ENCODE assay signal across 23 mouse cellular contexts in the genomic region with DNA sequence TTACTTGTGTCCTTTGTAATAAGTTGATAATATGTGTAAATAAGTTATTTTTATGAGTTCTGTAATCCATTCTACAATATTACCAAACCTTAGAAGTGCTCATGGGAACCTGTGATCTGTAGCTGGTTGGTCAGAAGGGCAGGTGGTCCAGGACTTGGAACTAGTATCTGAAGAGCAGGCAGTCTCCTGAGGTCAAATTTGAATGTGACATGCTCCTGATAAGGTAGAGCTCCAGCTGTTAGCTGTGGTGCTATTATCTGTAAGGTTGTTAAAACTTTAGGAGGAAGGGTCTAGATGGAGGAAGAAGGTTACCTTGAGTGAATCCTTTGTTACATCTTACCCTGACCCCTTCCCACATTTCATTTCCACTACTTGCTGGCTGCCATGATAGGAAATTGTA. TPM values are rescaled to one million over a fixed set of nuclear protein-coding genes. Genes with fewer than 3 reads are reported as not detected.
DNase-seq lines count a peak whose midpoint lies in the region; ATAC-seq and TF ChIP-seq lines count a peak whose summit lies in the region.
"Had no signal": no experiment of that assay in that cellular context is flagged by ENCODE, and none has a peak within 500 bp of the region (broad histone marks: within the 10 kb centered on the region; RNA-seq: fewer than 3 reads in every experiment).

No protein-coding gene starts in this region.

- DNase-seq in liver, embryonic 11.5 days (ENCODE audit: low spot score): no peak
- DNase-seq in liver, postnatal 0 days: no peak
- DNase-seq in liver, embryonic 14.5 days (ENCODE audit: low read depth in 3 of 3, low spot score in 3 of 3): no peak
- no peak for DNase-seq in embryo, embryonic 9.5 days (ENCODE audit: extremely low spot score)
- no peak for DNase-seq in hindbrain, embryonic 14.5 days (ENCODE audit: low spot score)
- DNase-seq: adrenal gland, postnatal 10 days; adrenal gland, postnatal 36 days; cerebellum, adult 11 months; cerebellum, adult 2 months; cerebellum, postnatal 14 days; forebrain, postnatal 0 days; gastrocnemius, adult 2 months; gastrocnemius, postnatal 14 days; heart, adult 18-20 months; heart, postnatal 14 days; heart, postnatal 4 days had no signal

- H3K36me3 ChIP-seq in liver, embryonic 11.5 days (ENCODE audit: control insufficient read depth, insufficient read depth, low read length): no peaks in the 10 kb centered on the region
- no peaks in the 10 kb centered on the region for H3K36me3 ChIP-seq in liver, postnatal 0 days (replicated peaks; ENCODE audit: insufficient read depth, low read length)
- H3K36me3 ChIP-seq in liver, embryonic 14.5 days (replicated peaks; ENCODE audit: control insufficient read depth, insufficient read depth, low read depth): no peaks in the 10 kb centered on the region
- H3K36me3 ChIP-seq in hindbrain, embryonic 14.5 days (replicated peaks; ENCODE audit: control insufficient read depth, insufficient read depth): no peaks in the 10 kb centered on the region
- H3K36me3 ChIP-seq: embryonic facial prominence, embryonic 12.5 days; embryonic facial prominence, embryonic 15.5 days; heart, embryonic 12.5 days; heart, embryonic 15.5 days; hindbrain, embryonic 15.5 days had no signal

- no peaks in the 10 kb centered on the region for H3K27me3 ChIP-seq in liver, embryonic 11.5 days (replicated peaks; ENCODE audit: control insufficient read depth, insufficient read depth, low read length)
- no peaks in the 10 kb centered on the region for H3K27me3 ChIP-seq in liver, postnatal 0 days (ENCODE audit: insufficient read depth, low read length)
- no peaks in the 10 kb centered on the region for H3K27me3 ChIP-seq in liver, embryonic 14.5 days (ENCODE audit: control insufficient read depth, insufficient read depth, low read length)
- no peaks in the 10 kb centered on the region for H3K27me3 ChIP-seq in hindbrain, embryonic 14.5 days (ENCODE audit: control insufficient read depth, insufficient read depth, low read length)
- H3K27me3 ChIP-seq: embryonic facial prominence, embryonic 12.5 days; embryonic facial prominence, embryonic 15.5 days; heart, embryonic 12.5 days; heart, embryonic 15.5 days; hindbrain, embryonic 15.5 days had no signal

- no peak for TF ChIP-seq EP300 in liver, postnatal 0 days (IDR thresholded peaks at IDR 0.05; ENCODE audit: low read depth)
- TF ChIP-seq EP300 in liver, embryonic 14.5 days (IDR thresholded peaks at IDR 0.05; ENCODE audit: low read depth): peak; percentile 46

- no peak for TF ChIP-seq CTCF in liver, postnatal 0 days (IDR thresholded peaks at IDR 0.05; ENCODE audit: low read depth)
- TF ChIP-seq CTCF in bone marrow macrophage, adult 2 months (IDR thresholded peaks at IDR 0.05; ENCODE audit: low read depth, low read length): no peak
- TF ChIP-seq CTCF in liver, embryonic 14.5 days (IDR thresholded peaks at IDR 0.05; ENCODE audit: low read depth): no peak

- ATAC-seq in liver, embryonic 11.5 days (replicated peaks; ENCODE audit: low FRiP score): peak; percentile 49
- no peak for ATAC-seq in liver, postnatal 0 days
- no peak for ATAC-seq in liver, embryonic 14.5 days (ENCODE audit: insufficient read depth)
- no peak for ATAC-seq in hindbrain, embryonic 14.5 days (ENCODE audit: low FRiP score)
- ATAC-seq: forebrain, embryonic 14.5 days; forebrain, postnatal 0 days had no signal

- no peak overlapping the region for H3K9ac ChIP-seq in liver, embryonic 11.5 days (ENCODE audit: low read depth, low read length)
- no peak overlapping the region for H3K9ac ChIP-seq in liver, postnatal 0 days (replicated peaks)
- no peak overlapping the region for H3K9ac ChIP-seq in liver, embryonic 14.5 days (replicated peaks)
- H3K9ac ChIP-seq in hindbrain, embryonic 14.5 days: no peak overlapping the region
- H3K9ac ChIP-seq: embryonic facial prominence, embryonic 12.5 days; embryonic facial prominence, embryonic 15.5 days; forebrain, postnatal 0 days; heart, embryonic 12.5 days; heart, embryonic 15.5 days; hindbrain, embryonic 15.5 days had no signal

- peaks cover 30% of the 10 kb centered on the region for H3K4me1 ChIP-seq in liver, embryonic 11.5 days (replicated peaks; ENCODE audit: control insufficient read depth, insufficient read depth, low read length)
- peaks cover 5% of the 10 kb centered on the region; the same call in 1 of the 2 replicates for H3K4me1 ChIP-seq in liver, postnatal 0 days (ENCODE audit: insufficient read depth)
- peaks cover 35% of the 10 kb centered on the region for H3K4me1 ChIP-seq in bone marrow macrophage, adult 2 months (ENCODE audit: control insufficient read depth, insufficient read depth, low read length)
- peaks cover 26 to 27% of the 10 kb centered on the region in 2 experiments for H3K4me1 ChIP-seq in liver, embryonic 14.5 days (replicated peaks; ENCODE audit: control insufficient read depth in 2 of 2, insufficient read depth in 2 of 2, low read length in 1 of 2)
- H3K4me1 ChIP-seq in hindbrain, embryonic 14.5 days (replicated peaks; ENCODE audit: control insufficient read depth, insufficient read depth, low read length): peaks cover 30% of the 10 kb centered on the region

- no peak overlapping the region for H3K4me2 ChIP-seq in liver, embryonic 11.5 days
- H3K4me2 ChIP-seq in liver, postnatal 0 days (ENCODE audit: low read depth, low read length): no peak overlapping the region
- H3K4me2 ChIP-seq in liver, embryonic 14.5 days (ENCODE audit: low read depth): no peak overlapping the region
- H3K4me2 ChIP-seq in hindbrain, embryonic 14.5 days (replicated peaks): no peak overlapping the region
- H3K4me2 ChIP-seq: embryonic facial prominence, embryonic 12.5 days; embryonic facial prominence, embryonic 15.5 days; heart, embryonic 12.5 days; heart, embryonic 15.5 days; hindbrain, embryonic 15.5 days had no signal

- H3K27ac ChIP-seq in liver, embryonic 11.5 days (ENCODE audit: low read depth, low read length): no peak overlapping the region
- no peak overlapping the region for H3K27ac ChIP-seq in liver, postnatal 0 days (ENCODE audit: low read depth)
- peak overlapping the region; percentile 35; the same call in 1 of the 2 replicates for H3K27ac ChIP-seq in bone marrow macrophage, adult 2 months (ENCODE audit: insufficient read depth, low read depth, low read length)
- H3K27ac ChIP-seq in liver, embryonic 14.5 days: no peak overlapping the region
- no peak overlapping the region for H3K27ac ChIP-seq in hindbrain, embryonic 14.5 days
- H3K27ac ChIP-seq: embryonic facial prominence, embryonic 12.5 days; embryonic facial prominence, embryonic 15.5 days; gastrocnemius, adult 2 months; heart, embryonic 15.5 days; hindbrain, embryonic 15.5 days had no signal

- H3K9me3 ChIP-seq in liver, embryonic 11.5 days (ENCODE audit: control insufficient read depth, low read length): no peaks in the 10 kb centered on the region
- no peaks in the 10 kb centered on the region for H3K9me3 ChIP-seq in liver, postnatal 0 days (ENCODE audit: low read length)
- H3K9me3 ChIP-seq in liver, embryonic 14.5 days (ENCODE audit: control insufficient read depth, low read length): no peaks in the 10 kb centered on the region
- H3K9me3 ChIP-seq in hindbrain, embryonic 14.5 days (ENCODE audit: control insufficient read depth, low read length): no peaks in the 10 kb centered on the region
- H3K9me3 ChIP-seq: embryonic facial prominence, embryonic 12.5 days; embryonic facial prominence, embryonic 15.5 days; heart, embryonic 12.5 days; heart, embryonic 15.5 days; hindbrain, embryonic 15.5 days had no signal

- H3K4me3 ChIP-seq in liver, embryonic 11.5 days (ENCODE audit: low read depth, low read length): no peak overlapping the region
- H3K4me3 ChIP-seq in liver, postnatal 0 days (ENCODE audit: low read depth, low read length): no peak overlapping the region
- H3K4me3 ChIP-seq in bone marrow macrophage, adult 2 months (ENCODE audit: insufficient read depth, low read length): no peak overlapping the region
- no peak overlapping the region for H3K4me3 ChIP-seq in liver, embryonic 14.5 days (ENCODE audit: insufficient read depth in 1 of 2, low read depth in 2 of 2, low read length in 2 of 2)
- no peak overlapping the region for H3K4me3 ChIP-seq in hindbrain, embryonic 14.5 days (replicated peaks; ENCODE audit: low read length)
- H3K4me3 ChIP-seq: embryonic facial prominence, embryonic 12.5 days; embryonic facial prominence, embryonic 15.5 days; gastrocnemius, adult 2 months; heart, embryonic 12.5 days; heart, embryonic 15.5 days; hindbrain, embryonic 15.5 days had no signal

- TF ChIP-seq POLR2A in bone marrow macrophage, adult 2 months (IDR thresholded peaks at IDR 0.05; ENCODE audit: borderline replicate concordance, low read depth, low read length): no peak

RNA-seq across cellular contexts. Expression of a gene that starts 5.3 kb away (rescaled TPM):
- 10.3 and 10.6 TPM in 2 replicates for polyA plus RNA-seq in liver, embryonic 11.5 days (2014; fragmentation: Nextera tagmentation; extraction: Ambion mirVana)
- 1.5 and 1.8 TPM in 2 replicates for polyA plus RNA-seq in liver, postnatal 0 days (2015; fragmentation: Nextera tagmentation; extraction: Ambion mirVana)
- polyA plus RNA-seq in bone marrow macrophage, adult 2 months (2012; ENCODE audit: insufficient read depth, insufficient read length, missing spikeins): 29.2 and 31.6 TPM in 2 replicates
- polyA plus RNA-seq in liver, embryonic 14.5 days (2012; rRNA removed): 2.0 and 2.8 TPM in 2 replicates
- polyA plus RNA-seq in liver, embryonic 14.5 days (2014; fragmentation: Nextera tagmentation; extraction: Ambion mirVana): 2.6 and 3.0 TPM in 2 replicates
- polyA plus RNA-seq in hindbrain, embryonic 14.5 days (2014; fragmentation: Nextera tagmentation; extraction: Ambion mirVana): 58.6 and 63.3 TPM in 2 replicates
